Mouse (Mus musculus) inflammation-experienced regulatory T-cells, adult 6 months (primary cell): ENCODE data around the gene Gm10518. TPM values are rescaled to one million over a fixed set of nuclear protein-coding genes. Genes with fewer than 3 reads are reported as not detected.
"Not testable (repeated sequence)": the region's sequence is repeated elsewhere in the genome, so short reads cannot be mapped to it uniquely, and the experiment has no call there.

ENCODE experiments used
- ATAC-seq: one replicate; pipeline ENCODE4 v1.8.0; 2017
- polyA plus RNA-seq, 3 experiments: library from polyadenylated mRNA; unstranded; fragments of 100-300 nt; shearing (Covaris generic); gene quantifications; one replicate each; pipeline ENCODE4 v1.2.1; 2017

Gene Gm10518
- polyA plus RNA-seq: not detected

- ATAC-seq: peak; percentile 42
Measured at GRCm38 (mm10) chr1:179802610-179803512, at the start of gene Gm10518. Gene Gm10518, plus strand, starts transcription at chr1:179803376.

GRCm38 (mm10) chr1:179756477-179756876 lies 46.7 kb upstream of the Gm10518 start:
- no peak for ATAC-seq

DNA sequence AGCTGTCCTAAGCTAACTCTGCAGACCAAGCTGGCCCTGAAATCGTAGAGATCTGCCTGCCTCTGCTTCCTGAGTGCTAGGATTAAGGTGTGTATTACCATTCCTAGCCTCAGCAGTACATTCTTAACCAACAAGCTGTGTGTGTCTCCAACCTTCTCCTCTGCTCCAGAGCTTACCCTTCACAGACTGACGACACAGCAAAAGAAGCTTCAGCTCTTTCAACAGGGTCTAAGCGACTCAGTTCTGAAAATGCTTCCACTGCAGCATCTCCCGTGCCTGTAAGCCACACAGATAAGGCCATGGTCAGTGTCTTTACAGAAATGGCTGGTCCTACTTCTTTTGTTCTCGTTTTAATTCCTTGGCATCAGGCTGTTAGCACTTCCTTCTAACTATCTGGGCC lies 43.1 kb upstream of the Gm10518 start:
- ATAC-seq: no peak

GRCm38 (mm10) chr1:179760553-179760952 lies 42.6 kb upstream of the Gm10518 start:
- ATAC-seq: no peak

GRCm38 (mm10) chr1:179776831-179777230 lies 26.3 kb upstream of the Gm10518 start:
- ATAC-seq: no peak

DNA sequence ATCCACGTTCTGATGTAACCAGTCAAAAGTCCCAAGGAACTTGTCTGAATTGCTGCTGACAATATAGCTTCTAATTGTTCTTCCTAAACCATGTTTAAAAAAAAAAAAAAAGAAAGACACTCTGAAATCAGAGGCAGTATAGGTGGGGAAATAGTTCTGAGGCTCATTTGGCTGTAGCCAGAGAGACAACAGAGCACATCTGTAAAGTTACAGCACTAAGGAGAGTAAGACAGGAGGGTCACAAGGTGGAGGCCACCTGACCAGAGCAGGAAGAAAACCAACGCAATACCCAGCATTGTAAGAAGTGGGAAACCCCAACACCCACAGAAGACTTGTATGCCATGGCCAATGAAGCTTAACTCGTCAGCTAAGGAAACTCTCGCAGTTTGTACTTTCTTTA lies 19.1 kb upstream of the Gm10518 start:
- ATAC-seq: no peak

DNA sequence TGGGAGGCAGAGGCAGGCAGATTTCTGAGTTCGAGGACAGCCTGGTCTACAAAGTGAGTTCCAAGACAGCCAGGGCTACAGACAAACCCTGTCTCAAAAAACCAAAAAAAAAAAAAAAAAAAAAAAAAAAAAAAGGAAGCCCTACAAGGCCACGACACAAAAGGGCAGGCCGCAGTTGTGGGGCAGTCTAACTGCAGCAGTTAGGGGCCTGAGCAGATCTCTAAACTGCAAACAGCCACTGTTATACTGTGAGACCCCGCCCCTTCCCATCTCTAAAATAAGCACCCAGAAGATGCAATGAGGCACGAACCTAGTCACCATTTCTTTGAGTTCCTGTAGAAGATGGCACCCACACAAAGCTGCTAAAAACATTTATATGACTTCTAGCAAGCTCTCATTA lies 17.7 kb upstream of the Gm10518 start:
- no peak for ATAC-seq

- no peak for ATAC-seq
Measured at GRCm38 (mm10) chr1:179787281-179787680, 15.9 kb upstream of the Gm10518 start.

DNA sequence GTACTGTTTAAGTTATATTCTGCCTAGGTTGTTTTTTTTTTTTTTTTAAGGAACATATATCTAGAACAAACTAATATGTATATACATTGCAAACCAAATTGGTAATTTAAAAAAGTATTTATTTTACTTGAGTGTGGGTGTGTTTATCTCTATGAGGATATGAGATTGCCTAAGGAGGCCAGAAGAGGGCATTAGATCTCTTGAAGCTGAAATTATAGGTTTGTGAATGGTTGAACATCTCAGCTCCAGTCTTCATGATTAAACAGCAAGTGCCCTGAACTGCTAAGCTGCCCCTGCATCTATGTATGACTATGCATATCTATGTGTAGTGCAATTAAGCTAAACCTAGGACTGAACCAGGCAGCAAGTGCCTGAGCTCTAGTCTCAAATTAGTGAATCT lies 4.4 kb upstream of the Gm10518 start:
- ATAC-seq: no peak

- peak; percentile 88 for ATAC-seq
Measured at GRCm38 (mm10) chr1:179803513-179804139, 450 bp downstream of the Gm10518 start, which contains the start of gene Ahctf1. Gene Ahctf1, minus strand, starts transcription at chr1:179803680.

- ATAC-seq: no peak
Measured at GRCm38 (mm10) chr1:179804140-179804881, 1.1 kb downstream of the Gm10518 start.

- ATAC-seq: no peak
Measured at GRCm38 (mm10) chr1:179805751-179806150, 2.6 kb downstream of the Gm10518 start.

GRCm38 (mm10) chr1:179807468-179807867 lies 4.3 kb downstream of the Gm10518 start:
- no peak for ATAC-seq

DNA sequence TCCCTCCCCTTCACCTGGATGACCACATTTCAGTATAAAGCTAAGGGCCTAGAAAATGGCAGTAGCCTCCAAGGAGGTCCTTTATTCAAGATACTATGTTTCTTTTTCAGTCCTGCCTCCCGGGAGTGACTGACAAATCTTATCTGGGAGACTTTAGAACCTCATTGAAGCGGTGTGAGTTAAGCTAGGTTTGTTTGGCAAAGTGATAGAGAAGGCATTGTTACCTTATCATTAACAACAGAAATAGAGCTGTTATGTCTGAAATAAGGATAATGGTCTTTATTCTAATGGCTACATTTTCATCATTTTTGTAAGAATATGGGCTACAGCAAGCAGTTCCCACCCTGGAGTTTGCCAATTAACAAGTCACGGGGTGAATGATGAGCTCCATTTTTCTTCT lies 5.1 kb downstream of the Gm10518 start:
- no peak for ATAC-seq

DNA sequence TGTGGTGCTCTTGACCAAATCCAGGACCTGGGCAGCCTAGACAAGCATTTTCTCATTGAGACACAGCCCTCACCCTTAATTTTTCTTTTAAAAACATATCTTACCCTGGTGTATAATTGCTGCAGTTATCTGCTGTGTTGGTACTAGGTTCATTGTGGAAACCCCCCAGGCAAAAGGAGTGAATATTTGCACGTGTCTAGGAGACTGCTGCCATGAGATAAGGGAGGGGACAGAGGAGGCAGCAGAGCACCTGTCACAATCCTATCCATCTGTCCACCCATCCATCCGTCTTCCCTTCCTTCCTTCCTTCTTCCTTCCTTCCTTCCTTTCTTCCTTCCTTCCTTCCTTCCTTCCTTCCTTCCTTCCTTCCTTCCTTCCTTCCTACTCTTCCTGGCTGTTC lies 10.2 kb downstream of the Gm10518 start:
- ATAC-seq: no peak

DNA sequence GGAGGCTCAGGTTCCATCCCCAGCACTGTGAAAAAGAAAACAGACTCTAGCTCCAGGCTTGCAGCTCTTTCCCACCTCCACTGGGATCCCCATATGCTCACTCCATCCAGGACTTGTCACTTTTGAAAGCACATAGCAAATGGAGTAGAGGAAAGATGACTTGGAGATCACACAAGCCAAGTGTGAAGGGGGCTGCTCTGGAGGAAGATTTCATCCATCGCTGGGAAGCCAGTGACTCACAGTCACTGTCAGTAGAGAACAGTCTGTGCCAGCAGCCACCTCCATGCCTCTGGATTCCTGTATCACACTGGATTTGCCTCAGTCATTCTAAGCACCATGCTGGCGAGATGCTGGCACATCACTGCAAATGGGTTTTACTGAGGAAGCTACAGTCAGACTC lies 11.4 kb downstream of the Gm10518 start:
- no peak for ATAC-seq

GRCm38 (mm10) chr1:179818490-179819278 lies 15.5 kb downstream of the Gm10518 start:
- not testable (repeated sequence) for ATAC-seq

DNA sequence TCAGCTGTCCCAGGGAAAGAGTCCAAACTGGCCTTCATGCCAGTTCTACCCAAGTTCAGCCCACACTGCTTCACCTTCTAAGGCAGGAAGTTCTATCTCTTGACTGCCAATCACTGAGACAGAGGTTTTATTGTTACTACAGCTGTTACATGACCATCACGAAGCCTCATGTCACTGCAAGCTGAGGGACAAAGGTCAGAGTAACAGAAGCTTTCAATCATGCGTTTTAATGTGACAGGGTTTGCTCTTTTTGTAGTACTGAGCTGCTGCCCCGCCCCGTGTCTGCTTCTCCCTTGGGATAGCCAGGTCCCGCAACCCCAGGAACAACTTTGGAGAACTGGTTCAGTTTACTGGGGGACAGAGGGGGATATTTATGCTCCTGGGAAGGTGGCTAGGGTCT lies 21.4 kb downstream of the Gm10518 start:
- no peak for ATAC-seq

DNA sequence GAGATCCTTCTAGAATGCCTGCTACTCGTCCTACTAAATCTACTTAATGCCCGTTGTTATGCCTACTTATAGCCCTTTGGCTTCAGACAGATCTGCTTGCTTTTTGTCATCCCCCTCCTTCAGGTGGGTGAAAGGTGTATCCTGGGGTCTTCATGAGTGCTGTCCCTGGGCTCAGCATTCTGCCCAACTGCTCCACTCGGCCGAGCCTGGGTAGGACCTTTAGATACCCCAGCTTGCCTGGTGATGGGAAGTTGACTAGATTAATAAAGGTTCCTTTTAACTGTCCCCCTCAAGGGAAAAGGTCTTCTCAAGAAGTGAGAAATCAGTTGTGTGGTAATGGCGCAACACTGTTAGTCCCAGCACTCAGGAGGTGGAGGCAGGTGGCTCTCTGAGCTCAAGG lies 24.9 kb downstream of the Gm10518 start:
- ATAC-seq: no peak

GRCm38 (mm10) chr1:179828900-179829299 lies 25.7 kb downstream of the Gm10518 start:
- ATAC-seq: no peak

DNA sequence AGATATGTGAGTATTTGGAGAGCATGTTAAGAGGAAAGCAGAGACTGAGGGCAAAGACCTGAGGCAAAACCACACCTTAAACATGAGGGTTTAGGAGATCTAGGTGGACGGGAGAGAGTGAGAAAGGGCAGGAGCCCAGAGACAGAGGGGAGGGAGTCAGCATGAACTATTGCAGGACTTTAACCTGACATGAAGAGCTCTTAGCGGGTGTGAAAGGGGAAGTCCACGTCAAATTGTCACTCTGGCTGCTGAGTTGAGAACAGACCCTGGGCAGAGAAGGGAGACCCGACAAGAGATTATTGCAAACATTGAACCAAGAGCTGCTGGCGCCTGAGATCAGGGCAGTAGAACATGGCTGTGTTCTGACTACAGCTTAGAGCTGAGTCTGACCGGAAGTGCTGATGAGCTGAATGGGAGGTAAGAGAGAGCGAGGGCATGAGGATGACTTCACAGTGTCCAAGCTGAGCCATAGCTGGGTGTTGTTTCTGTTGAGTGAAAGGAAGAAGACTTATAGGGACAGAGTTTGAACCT lies 29.6 kb downstream of the Gm10518 start:
- no peak for ATAC-seq

GRCm38 (mm10) chr1:179833596-179833995 lies 30.4 kb downstream of the Gm10518 start:
- ATAC-seq: no peak
